Mouse (Mus musculus): ENCODE measurements around the gene Rgs6.

The Rgs6 gene

GRCm38 (mm10) chr12:82588017-82588416, at the start of gene Rgs6:
Gene Rgs6 (plus strand): TSS chr12:82588292.
- DNase-seq, result no peak

- no peak for DNase-seq
These were observed 41.0 kb upstream of the Rgs6 start for GRCm38 (mm10) chr12:82547127-82547526.

GRCm38 (mm10) chr12:82549228-82549627, 38.9 kb upstream of the Rgs6 start:
- no peak for DNase-seq

DNA sequence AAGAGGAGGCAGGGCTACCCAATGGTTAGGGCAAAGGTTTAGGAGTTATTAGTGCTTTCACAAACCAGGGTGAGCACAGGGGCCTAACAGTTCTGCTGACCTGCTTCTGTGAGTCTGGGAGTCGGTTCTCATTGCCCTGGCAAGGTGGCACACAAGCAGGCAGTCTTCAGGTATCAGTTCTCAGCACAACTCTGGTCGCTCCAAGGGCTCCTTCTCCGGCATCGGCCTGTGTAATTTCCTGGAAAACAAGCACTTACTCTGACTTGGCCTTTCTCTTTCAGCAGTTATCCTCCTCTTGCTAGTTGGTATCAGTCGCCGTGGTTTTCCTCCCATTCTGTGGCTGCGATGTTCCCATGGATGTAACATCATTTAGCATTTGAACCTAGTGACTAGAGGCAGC, 38.0 kb upstream of the Rgs6 start:
- no peak for DNase-seq

DNA sequence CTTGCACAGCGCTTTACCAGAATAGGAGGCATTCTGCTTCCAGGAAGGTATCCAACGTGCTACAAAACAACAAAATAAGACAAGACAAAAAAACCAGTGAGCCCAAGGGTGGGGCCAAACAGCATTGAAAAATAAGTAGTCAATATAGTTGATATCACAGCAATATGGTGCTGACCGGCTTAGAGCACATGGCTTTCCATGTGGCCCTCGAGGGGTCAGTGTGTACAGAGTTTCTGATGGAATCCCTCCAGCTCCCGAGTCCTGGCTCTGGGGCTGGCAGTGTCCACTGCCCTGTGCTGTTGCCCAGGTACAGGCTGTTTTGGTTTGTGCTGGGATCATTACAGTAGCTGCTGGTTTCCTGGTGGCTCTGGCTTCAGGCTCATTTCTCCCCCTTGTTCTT, 35.7 kb upstream of the Rgs6 start:
- DNase-seq, result no peak

- DNase-seq, result no peak
These were observed 25.2 kb upstream of the Rgs6 start for GRCm38 (mm10) chr12:82562916-82563315.

DNA sequence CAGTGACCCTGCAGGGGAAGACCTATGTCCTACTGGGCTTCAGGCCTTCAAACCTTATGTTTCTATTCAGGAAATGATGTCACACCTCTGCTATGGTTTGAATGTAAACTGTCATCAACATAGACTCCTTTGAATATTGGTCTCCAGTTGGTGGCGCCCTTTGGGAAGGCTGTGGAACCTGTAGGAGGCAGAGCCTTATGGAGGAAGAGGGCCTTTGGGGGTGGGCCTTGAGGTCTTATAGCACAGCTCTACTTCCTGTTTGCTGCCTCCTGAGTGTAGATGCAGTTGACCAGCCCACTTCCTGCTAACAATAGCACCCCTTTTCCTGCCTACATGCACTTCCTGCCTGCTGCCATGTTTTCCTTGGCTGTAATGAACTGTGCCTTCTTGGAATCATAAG, 19.7 kb upstream of the Rgs6 start:
- no peak for DNase-seq

DNA sequence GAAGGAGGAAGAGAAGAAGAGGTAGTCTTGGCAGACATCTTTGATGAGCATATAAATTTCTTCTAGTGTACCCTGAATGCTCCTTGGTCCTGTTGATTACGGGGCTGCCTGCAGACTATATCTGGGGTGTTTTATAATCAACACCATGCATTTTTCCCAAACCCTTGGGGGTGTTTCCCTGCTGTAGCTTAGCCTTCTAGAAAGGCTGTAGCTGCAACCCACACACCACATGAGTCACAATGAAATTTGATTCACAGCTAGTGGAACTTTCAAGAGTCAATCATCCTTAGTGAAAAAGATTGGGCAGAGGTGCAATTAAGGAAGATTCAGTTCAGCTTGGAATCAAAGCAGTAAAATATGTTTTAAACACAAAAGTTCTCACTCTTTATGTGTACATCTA, 15.4 kb upstream of the Rgs6 start:
- DNase-seq, result no peak

- no peak for DNase-seq
These were observed 1.5 kb upstream of the Rgs6 start for GRCm38 (mm10) chr12:82586592-82586991.

GRCm38 (mm10) chr12:82587348-82587895, 670 bp upstream of the Rgs6 start:
- no peak for DNase-seq

DNA sequence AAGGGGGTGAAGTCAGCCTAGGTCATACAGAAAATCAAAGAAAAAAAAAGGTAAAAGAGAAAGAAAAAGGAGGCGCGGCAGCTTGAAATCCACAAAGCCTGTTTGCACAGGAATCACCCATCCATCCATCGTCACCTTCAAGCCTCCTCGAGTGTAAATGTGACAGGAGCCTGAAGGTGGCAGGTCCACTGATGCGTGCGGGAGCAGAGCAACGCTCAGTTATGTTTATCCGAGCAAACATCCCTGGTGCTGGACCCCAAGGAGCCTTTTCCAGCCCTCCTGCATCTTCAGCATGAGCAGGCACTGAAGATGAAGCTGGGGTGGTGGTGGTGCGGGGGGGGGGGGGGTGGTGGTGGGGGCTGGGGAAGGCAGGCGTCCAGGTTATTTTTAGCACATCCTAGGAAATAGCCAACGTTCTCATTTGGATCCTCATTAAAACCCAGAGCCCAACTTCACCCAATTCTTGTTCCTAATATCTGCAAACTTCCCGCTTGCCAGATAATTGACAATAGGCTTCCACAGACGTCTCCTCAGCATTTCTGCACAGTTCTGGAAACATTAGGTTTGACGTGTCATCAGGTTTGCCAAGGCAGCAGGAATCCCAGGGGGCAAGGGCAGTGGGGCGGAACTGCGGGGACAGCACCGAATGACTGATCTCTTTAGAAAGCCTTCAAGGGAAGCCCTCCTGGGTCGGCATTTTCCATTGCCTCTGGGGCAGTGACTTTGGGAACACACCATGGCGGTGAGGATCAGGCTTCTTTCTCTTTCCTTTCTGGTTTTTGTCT, 946 bp downstream of the Rgs6 start:
- no peak for DNase-seq

- DNase-seq, result no peak
These were observed 10.9 kb downstream of the Rgs6 start for GRCm38 (mm10) chr12:82599011-82599410.

GRCm38 (mm10) chr12:82600406-82600805, 12.3 kb downstream of the Rgs6 start:
- no peak for DNase-seq

GRCm38 (mm10) chr12:82602823-82603222, 14.7 kb downstream of the Rgs6 start:
- DNase-seq, result no peak

DNA sequence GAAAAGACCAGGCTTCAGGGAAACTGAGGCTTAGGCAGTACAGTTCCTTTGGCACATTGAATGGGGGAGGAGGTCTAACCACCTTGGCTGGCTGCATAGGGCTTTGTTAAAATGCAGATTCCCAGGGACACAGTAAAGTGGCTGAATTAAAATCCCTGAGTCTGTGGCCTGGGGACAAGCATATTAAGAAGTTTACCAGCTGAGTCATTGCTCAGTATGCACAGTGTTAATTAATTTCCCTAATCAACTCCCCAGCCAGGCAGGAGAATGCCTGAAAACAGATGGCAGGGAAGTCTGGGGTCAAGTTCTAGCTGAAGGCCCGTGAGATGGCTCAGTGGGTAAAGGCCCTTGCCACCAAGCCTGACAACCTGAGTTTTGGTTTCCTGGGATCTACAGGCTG, 15.2 kb downstream of the Rgs6 start:
- no peak for DNase-seq

DNA sequence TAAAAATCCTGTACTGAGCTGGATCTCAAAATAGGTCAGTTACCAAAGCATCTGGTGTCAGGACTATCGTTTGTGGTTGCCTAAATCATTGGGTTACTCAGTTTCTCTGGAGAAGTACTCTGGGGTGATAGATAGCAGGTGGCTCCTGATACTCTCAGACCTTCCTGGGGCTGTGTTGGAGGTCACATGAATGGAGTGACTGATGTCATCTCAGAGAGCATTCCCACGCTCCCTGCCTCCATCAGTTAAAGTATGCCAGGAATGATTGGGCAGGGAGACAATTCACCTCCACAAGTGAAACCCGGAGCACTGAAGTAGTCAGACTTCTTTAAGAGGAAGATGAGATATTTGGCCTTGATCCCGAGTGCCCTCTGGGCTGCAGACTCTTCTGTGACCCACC, 15.9 kb downstream of the Rgs6 start:
- no peak for DNase-seq

- no peak for DNase-seq
These were observed 24.9 kb downstream of the Rgs6 start for GRCm38 (mm10) chr12:82612769-82613660.

DNA sequence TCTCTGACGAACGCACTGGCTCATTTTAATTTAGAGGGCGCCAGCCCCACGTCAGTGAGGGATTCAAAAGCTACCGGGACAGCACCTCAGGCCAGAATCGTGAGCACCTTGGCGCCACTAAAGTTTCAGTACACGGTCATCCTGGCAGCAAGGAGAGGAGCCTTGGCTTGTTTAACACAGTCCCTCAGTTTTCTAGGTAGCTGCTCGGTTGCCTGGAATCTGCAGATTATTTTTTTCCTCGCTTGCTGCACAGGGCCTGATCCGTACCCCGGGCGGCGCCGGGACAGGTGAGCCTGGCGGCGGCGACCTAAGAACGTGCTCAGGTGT, 28.4 kb downstream of the Rgs6 start:
- no peak for DNase-seq

DNA sequence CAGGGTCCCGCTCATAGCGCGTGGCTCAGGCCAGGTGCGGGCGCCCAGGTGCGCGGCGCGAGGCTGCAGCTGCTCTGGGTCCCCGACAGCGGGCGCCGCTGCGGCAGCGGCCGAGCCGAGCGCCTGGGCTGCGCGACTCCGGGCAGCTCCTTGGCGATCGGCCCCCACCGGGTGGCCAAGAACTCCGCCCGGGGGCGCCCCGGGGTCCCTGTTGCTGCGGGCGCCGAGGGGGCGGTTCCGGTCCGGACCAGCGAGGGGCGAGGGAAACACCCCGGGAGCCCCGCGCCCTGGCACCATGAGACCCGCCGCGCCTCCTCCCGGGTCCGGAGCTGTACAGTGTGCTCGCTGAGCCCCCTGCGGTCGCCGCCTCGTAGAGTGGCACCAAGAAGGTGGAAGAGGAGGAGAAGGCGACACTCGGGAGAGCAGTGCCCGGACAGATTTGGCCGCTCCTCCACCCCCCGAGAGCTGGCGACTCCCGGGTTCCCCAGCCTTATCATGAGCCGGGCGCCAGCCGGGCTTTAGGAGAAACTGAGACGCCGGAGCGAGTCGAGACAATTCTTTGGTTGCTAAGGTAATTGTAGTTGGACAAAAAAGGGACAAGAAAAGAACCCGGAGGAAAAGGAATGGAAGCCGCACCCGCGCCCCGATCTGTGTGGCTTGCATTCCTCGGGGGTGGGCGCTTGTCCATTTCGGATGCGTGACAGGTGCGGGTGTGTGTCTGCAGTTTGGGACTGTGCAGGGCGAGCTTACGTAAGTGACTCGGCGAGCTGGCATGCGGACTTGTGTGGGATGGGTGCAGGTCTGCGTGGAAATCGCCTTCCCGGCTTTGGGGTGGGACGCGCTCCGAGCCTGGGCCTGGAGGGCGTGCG, 29.0 kb downstream of the Rgs6 start:
- DNase-seq, result peak in 1 of 2 experiments; percentile 3

GRCm38 (mm10) chr12:82617682-82618370, 29.7 kb downstream of the Rgs6 start:
- no peak for DNase-seq

- DNase-seq, result no peak
These were observed 52.3 kb downstream of the Rgs6 start for GRCm38 (mm10) chr12:82640441-82640840.

GRCm38 (mm10) chr12:82647876-82648275, 59.8 kb downstream of the Rgs6 start:
- DNase-seq, result no peak
